Mouse (Mus musculus) lung, postnatal 0 days (tissue): ENCODE measurements around the gene Bclaf1.

Source experiments
- CTCF ChIP-seq: IDR thresholded peaks from 2 replicates; pipeline ENCODE4 v1.5.1; 2016; ENCODE audit warnings: antibody characterized with exemption, mild to moderate bottlenecking
- EP300 ChIP-seq: IDR thresholded peaks from 2 replicates; pipeline ENCODE4 v1.6.1; 2016; ENCODE audit warnings: antibody characterized with exemption, mild to moderate bottlenecking, control low read depth

- TF ChIP-seq CTCF (no peak), EP300 (no peak)
These were observed 65.4 kb downstream of the Bclaf1 start for GRCm38 (mm10) chr10:20377621-20378020.
